Mouse (Mus musculus): Measurements from ENCODE around the gene Ppp4r3a. TPM values are rescaled to one million over a fixed set of nuclear protein-coding genes. Genes with fewer than 3 reads are reported as not detected.

The Ppp4r3a gene
- polyA plus RNA-seq, 1 experiment from 2014 or later, result 14.3 TPM

DNA sequence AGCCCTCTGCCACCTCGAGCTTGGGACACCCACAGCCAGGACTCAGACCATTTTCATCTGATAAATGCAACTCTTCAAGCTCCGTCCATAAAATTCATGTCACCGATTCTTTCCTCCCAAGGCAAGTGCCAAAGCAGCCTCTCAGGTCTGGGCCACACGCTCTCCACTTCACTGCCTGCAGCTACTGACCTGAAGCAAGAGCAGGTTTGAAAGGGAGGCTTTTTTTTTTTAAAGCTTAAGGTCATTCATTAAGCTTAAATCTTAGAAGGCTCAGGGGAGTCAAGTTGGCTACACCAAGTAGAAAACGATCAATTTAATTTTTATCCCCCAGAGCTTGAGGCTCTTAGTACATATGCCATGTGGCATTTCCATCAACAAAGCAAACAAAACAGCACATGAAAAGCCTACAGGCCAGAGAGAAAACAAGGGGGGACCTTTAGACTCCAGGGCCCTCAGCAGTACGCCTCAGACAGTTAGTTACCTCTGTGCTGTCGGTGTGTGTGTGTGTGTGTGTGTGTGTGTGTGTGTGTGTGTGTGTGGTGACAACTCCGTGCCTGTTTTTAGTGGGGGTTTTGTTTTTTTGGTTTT lies 70.3 kb downstream of the Ppp4r3a start:
- Histone ChIP-seq H3K9me3 (ENCODE audit: control insufficient read depth, low read length) (no peaks in the 10 kb centered on the region), H3K9ac (ENCODE audit: low read length) (0 out of 2 replicates have a peak overlapping the region, but pooled peaks have one; percentile 38), H3K36me3 (ENCODE audit: control insufficient read depth, insufficient read depth, low read length) (no peaks in the 10 kb centered on the region), H3K4me1 (replicated peaks; ENCODE audit: control insufficient read depth, insufficient read depth) (peaks cover 17% of the 10 kb centered on the region; the same call in 1 of the 2 replicates), H3K4me3 (ENCODE audit: low read depth, low read length) (no peak overlapping the region), H3K27ac (replicated peaks) (no peak overlapping the region), H3K4me2 (replicated peaks; ENCODE audit: low read depth) (no peak overlapping the region), H3K27me3 (ENCODE audit: control insufficient read depth, insufficient read depth, low read length) (no peaks in the 10 kb centered on the region)
- TF ChIP-seq EP300 (optimal IDR thresholded peaks at IDR 0.05), result no peak
- no peak for TF ChIP-seq CTCF (IDR thresholded peaks at IDR 0.05; ENCODE audit: low read depth)
- 71% methylated on average over 8 of the region's 8 CpGs for WGBS
- DNase-seq (ENCODE audit: low spot score) (no peak), ATAC-seq (ENCODE audit: low FRiP score, low TSS enrichment) (no peak)

DNA sequence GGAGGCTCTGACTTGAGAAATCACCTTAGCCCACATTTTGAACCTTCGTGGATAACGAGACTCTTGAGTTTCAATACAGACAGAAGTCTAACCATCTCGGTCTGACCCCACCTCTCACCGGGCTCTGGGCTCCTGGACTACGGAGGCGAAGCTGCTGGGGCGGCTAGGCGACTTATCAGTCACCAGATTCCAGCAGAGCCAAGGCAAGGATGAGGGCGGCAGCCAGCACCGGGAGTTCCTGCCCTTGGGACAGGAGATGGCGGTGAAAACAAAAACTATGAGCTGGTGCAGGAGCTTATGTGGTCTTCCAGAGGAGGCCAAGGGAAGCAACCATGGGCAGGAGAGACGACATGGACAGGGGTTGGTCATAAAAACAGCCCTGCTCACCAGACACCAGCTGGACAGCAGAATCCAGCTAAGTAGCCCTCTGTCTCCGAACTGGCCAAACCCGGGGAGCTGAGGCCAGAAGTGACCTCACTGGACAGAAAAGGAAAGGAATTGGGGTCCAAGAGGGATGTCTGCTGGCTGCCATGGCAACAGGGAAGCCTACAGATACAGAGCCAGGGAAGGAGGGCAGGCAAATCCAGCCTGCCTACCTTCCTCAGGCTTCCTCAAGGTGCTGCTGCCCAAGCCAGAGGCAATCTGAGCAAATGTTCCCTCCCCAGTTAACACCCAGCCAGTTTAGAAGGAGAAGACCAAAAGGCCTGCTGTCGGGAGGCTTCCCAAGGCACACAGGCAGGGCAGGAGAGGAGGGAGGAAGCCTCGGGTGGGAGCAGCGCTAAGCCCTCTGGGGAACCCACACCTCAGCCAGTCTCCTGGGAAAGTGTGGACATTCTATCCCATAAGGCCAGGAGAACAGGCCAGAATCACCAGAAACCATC lies 71.1 kb downstream of the Ppp4r3a start:
- no peaks in the 10 kb centered on the region for H3K27me3 ChIP-seq (ENCODE audit: control insufficient read depth, insufficient read depth, low read length)
- no peaks in the 10 kb centered on the region for H3K9me3 ChIP-seq (ENCODE audit: control insufficient read depth, low read length)
- H3K4me1 ChIP-seq (replicated peaks; ENCODE audit: control insufficient read depth, insufficient read depth), result peaks cover 13% of the 10 kb centered on the region; the same call in 1 of the 2 replicates
- H3K36me3 ChIP-seq (ENCODE audit: control insufficient read depth, insufficient read depth, low read length), result no peaks in the 10 kb centered on the region
- DNase-seq (ENCODE audit: low spot score) (peak; percentile 54), ATAC-seq (ENCODE audit: low FRiP score, low TSS enrichment) (no peak)
- peak overlapping the region; percentile 14; the same call in 1 of the 2 replicates for H3K4me2 ChIP-seq (replicated peaks; ENCODE audit: low read depth)
- peak overlapping the region; percentile 38; the same call in 1 of the 2 replicates for H3K9ac ChIP-seq (ENCODE audit: low read length)
- TF ChIP-seq CTCF (IDR thresholded peaks at IDR 0.05; ENCODE audit: low read depth), result no peak
- TF ChIP-seq EP300 (optimal IDR thresholded peaks at IDR 0.05), result no peak
- H3K27ac ChIP-seq (replicated peaks), result no peak overlapping the region; the same call in 1 of the 2 replicates
- no peak overlapping the region for H3K4me3 ChIP-seq (ENCODE audit: low read depth, low read length)
- 27% methylated on average over 17 of the region's 17 CpGs for WGBS

DNA sequence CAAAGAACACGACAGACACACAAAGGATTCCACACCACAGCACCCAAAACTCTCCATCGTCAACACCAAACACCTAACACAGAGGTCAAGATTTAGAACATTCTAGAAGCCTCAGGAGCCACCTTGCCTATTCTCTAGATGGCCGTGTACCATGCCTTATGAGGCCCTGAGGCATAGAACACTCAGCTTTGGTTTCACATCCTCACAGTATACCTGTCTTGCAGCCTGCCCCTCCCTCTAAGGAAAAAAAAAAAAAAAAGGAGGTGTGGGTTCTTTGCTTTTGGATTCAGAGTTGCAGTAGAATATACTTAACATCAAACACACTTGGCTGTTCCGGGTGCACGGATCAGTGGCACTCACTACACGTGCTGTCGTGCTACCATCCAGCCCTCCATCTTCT lies 72.5 kb downstream of the Ppp4r3a start:
- Histone ChIP-seq H3K27me3 (ENCODE audit: control insufficient read depth, insufficient read depth, low read length) (no peaks in the 10 kb centered on the region), H3K9me3 (ENCODE audit: control insufficient read depth, low read length) (no peaks in the 10 kb centered on the region), H3K36me3 (ENCODE audit: control insufficient read depth, insufficient read depth, low read length) (no peaks in the 10 kb centered on the region), H3K4me3 (ENCODE audit: low read depth, low read length) (no peak overlapping the region), H3K4me2 (replicated peaks; ENCODE audit: low read depth) (no peak overlapping the region), H3K9ac (ENCODE audit: low read length) (no peak overlapping the region), H3K4me1 (replicated peaks; ENCODE audit: control insufficient read depth, insufficient read depth) (peaks cover 11% of the 10 kb centered on the region; the same call in 1 of the 2 replicates), H3K27ac (replicated peaks) (peak overlapping the region; percentile 49)
- 65% methylated on average over 7 of the region's 7 CpGs for WGBS
- no peak for DNase-seq (ENCODE audit: low spot score)
- no peak for TF ChIP-seq EP300 (optimal IDR thresholded peaks at IDR 0.05)
- no peak for TF ChIP-seq CTCF (IDR thresholded peaks at IDR 0.05; ENCODE audit: low read depth)
- no peak for ATAC-seq (ENCODE audit: low FRiP score, low TSS enrichment)

DNA sequence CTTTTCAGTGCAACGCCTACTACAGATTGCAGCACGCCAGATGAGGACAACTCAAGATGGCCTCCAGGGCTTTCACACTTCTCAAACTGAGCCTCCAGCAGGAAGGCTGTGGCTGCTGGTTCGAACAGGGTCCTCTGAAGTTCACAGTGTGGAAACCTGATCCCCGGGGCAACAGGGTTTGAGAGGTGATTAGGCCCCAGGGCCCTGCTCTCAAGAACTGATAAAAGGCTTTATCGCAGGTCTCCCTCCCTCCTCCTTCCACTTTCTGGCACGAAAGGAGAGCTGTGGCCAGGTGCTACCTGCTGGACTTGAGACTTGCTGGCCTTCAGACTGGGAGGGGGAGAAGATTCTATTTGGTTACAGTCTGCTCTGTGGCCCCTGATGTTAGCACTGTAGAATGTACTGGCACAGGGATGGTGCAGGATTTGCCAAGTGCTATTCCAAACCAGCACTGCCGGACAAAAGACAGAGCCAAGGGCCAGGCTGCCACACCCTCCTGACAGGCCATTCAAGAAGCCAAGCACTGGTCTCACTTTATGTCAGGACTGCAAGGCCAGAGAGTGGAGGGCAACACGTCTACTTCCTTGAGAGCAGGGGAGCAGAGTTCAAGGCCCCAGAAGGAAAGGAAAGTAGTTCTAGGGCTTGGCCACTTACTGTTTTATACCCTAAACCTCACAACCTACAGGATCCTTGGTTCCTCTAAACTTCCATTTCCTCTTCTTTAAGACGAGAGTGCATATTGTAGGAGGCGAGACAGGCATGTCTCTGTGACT lies 73.2 kb downstream of the Ppp4r3a start:
- no peak for TF ChIP-seq CTCF (IDR thresholded peaks at IDR 0.05; ENCODE audit: low read depth)
- TF ChIP-seq EP300 (optimal IDR thresholded peaks at IDR 0.05), result no peak
- DNase-seq (ENCODE audit: low spot score), result peak; percentile 79
- Histone ChIP-seq H3K36me3 (ENCODE audit: control insufficient read depth, insufficient read depth, low read length) (no peaks in the 10 kb centered on the region), H3K4me2 (replicated peaks; ENCODE audit: low read depth) (no peak overlapping the region), H3K9ac (ENCODE audit: low read length) (no peak overlapping the region), H3K27ac (replicated peaks) (peak overlapping the region; percentile 49), H3K4me1 (replicated peaks; ENCODE audit: control insufficient read depth, insufficient read depth) (peaks cover 10% of the 10 kb centered on the region; the same call in 1 of the 2 replicates), H3K27me3 (ENCODE audit: control insufficient read depth, insufficient read depth, low read length) (no peaks in the 10 kb centered on the region), H3K9me3 (ENCODE audit: control insufficient read depth, low read length) (no peaks in the 10 kb centered on the region), H3K4me3 (ENCODE audit: low read depth, low read length) (no peak overlapping the region)
- WGBS, result 45% methylated on average over 10 of the region's 10 CpGs
- ATAC-seq (ENCODE audit: low FRiP score, low TSS enrichment), result peak; percentile 81

DNA sequence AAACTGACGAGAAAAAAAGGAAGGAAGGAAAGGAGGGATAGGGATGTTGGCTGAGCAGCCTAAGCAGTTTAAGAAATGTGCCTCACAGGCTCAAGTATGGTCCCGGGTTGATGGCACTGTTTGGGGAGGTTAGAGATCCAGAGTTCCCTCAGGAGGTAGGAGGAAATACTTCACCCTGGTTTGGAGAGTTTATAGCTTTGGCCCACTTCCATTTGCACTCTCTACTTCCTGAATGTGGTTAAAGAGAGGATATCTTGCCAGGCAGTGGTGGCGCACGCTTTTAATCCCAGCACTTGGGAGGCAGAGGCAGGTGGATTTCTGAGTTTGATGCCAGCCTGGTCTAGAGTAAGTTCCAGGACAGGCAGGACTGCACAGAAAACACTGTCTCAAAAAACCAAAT lies 74.3 kb downstream of the Ppp4r3a start:
- Histone ChIP-seq H3K27ac (replicated peaks) (no peak overlapping the region), H3K27me3 (ENCODE audit: control insufficient read depth, insufficient read depth, low read length) (no peaks in the 10 kb centered on the region), H3K4me2 (replicated peaks; ENCODE audit: low read depth) (no peak overlapping the region), H3K4me1 (replicated peaks; ENCODE audit: control insufficient read depth, insufficient read depth) (peaks cover 10% of the 10 kb centered on the region; the same call in 1 of the 2 replicates), H3K9me3 (ENCODE audit: control insufficient read depth, low read length) (no peaks in the 10 kb centered on the region), H3K9ac (ENCODE audit: low read length) (no peak overlapping the region), H3K4me3 (ENCODE audit: low read depth, low read length) (no peak overlapping the region), H3K36me3 (ENCODE audit: control insufficient read depth, insufficient read depth, low read length) (no peaks in the 10 kb centered on the region)
- WGBS, result 70% methylated on average over 4 of the region's 4 CpGs
- DNase-seq (ENCODE audit: low spot score) (no peak), ATAC-seq (ENCODE audit: low FRiP score, low TSS enrichment) (no peak)
- TF ChIP-seq EP300 (optimal IDR thresholded peaks at IDR 0.05), result no peak
- no peak for TF ChIP-seq CTCF (IDR thresholded peaks at IDR 0.05; ENCODE audit: low read depth)
